Mouse (Mus musculus) brain, embryonic 18.5 days (tissue): ENCODE results near the gene Ggcx.

Experiments
- DNase-seq: peaks from one replicate; pipeline ENCODE4 v3.0.0-alpha.2; 2012; ENCODE audit warnings: low read depth, low spot score

Ggcx gene

GRCm38 (mm10) chr6:72414076-72414756 lies at the start of gene Ggcx:
TSS of gene Ggcx (plus strand) at chr6:72414308.
- peak; percentile 75 for DNase-seq

- no peak for DNase-seq
Observed at GRCm38 (mm10) chr6:72364985-72365384, 49.1 kb upstream of the Ggcx start.

- no peak for DNase-seq
Observed at GRCm38 (mm10) chr6:72366304-72366703, 47.8 kb upstream of the Ggcx start.

GRCm38 (mm10) chr6:72366844-72367443 lies 47.2 kb upstream of the Ggcx start, which contains the start of gene Rnf181:
TSS of gene Rnf181 (minus strand) at chr6:72366956.
- DNase-seq: no peak

GRCm38 (mm10) chr6:72367460-72367974 lies 46.6 kb upstream of the Ggcx start:
- DNase-seq: no peak

- no peak for DNase-seq
Observed at GRCm38 (mm10) chr6:72369557-72369956, 44.6 kb upstream of the Ggcx start.

- DNase-seq: no peak
Observed at GRCm38 (mm10) chr6:72370091-72370490, 44.0 kb upstream of the Ggcx start.

- DNase-seq: no peak
Observed at GRCm38 (mm10) chr6:72371147-72371546, 43.0 kb upstream of the Ggcx start.

GRCm38 (mm10) chr6:72371571-72371970 lies 42.5 kb upstream of the Ggcx start:
- DNase-seq: no peak

GRCm38 (mm10) chr6:72373184-72373583 lies 40.9 kb upstream of the Ggcx start:
- DNase-seq: no peak

GRCm38 (mm10) chr6:72374206-72374605 lies 39.9 kb upstream of the Ggcx start:
- no peak for DNase-seq

- DNase-seq: no peak
Observed at GRCm38 (mm10) chr6:72374820-72375563, 39.1 kb upstream of the Ggcx start.

- DNase-seq: no peak
Observed at GRCm38 (mm10) chr6:72378510-72379234, 35.4 kb upstream of the Ggcx start.

GRCm38 (mm10) chr6:72379377-72380130 lies 34.6 kb upstream of the Ggcx start:
- no peak for DNase-seq

- no peak for DNase-seq
Observed at GRCm38 (mm10) chr6:72380131-72380770, 33.9 kb upstream of the Ggcx start, which contains the start of gene Vamp5. TSS of gene Vamp5 (minus strand) at chr6:72380468.

- no peak for DNase-seq
Observed at GRCm38 (mm10) chr6:72382494-72382893, 31.6 kb upstream of the Ggcx start.

- no peak for DNase-seq
Observed at GRCm38 (mm10) chr6:72383142-72383820, 30.8 kb upstream of the Ggcx start.

- no peak for DNase-seq
Observed at GRCm38 (mm10) chr6:72383952-72384351, 30.2 kb upstream of the Ggcx start.

- no peak for DNase-seq
Observed at GRCm38 (mm10) chr6:72385258-72385657, 28.9 kb upstream of the Ggcx start.

- no peak for DNase-seq
Observed at GRCm38 (mm10) chr6:72386561-72386960, 27.5 kb upstream of the Ggcx start.
